Mouse (Mus musculus): Measurements from ENCODE around the gene Tgfb1i1. TPM values are rescaled to one million over a fixed set of nuclear protein-coding genes. Genes with fewer than 3 reads are reported as not detected.
A peak's percentile ranks its signal among the peaks of the same experiment; 100 is the strongest.

The Tgfb1i1 gene
- 30.0 and 32.3 TPM in 2 replicates for total RNA-seq (2021)
- long read RNA-seq, experiment 1, transcript Tgfb1i1-207 (11 exons, 1,746 nt): major isoform, 11 of 23 reads
- long read RNA-seq, experiment 1, transcript Tgfb1i1-204 (10 exons, 3,788 nt): minor isoform, 8 of 23 reads
- long read RNA-seq, experiment 1, partial matches to known transcripts: 0 of 23 reads
- long read RNA-seq, experiment 1, other reads (novel, unspliced or antisense): 1 of 23 reads
- long read RNA-seq, experiment 2, transcript Tgfb1i1-207 (11 exons, 1,746 nt): major isoform, 6 of 21 reads
- long read RNA-seq, experiment 2, transcript Tgfb1i1-204 (10 exons, 3,788 nt): major isoform, 6 of 21 reads
- long read RNA-seq, experiment 2, partial matches to known transcripts: 2 of 21 reads
- long read RNA-seq, experiment 2, other reads (novel, unspliced or antisense): 4 of 21 reads

- peak; percentile 69 for DNase-seq
Observed at GRCm38 (mm10) chr7:128246496-128247391, at the start of gene Tgfb1i1. TSS of gene Tgfb1i1 (plus strand) at chr7:128246812.

DNA sequence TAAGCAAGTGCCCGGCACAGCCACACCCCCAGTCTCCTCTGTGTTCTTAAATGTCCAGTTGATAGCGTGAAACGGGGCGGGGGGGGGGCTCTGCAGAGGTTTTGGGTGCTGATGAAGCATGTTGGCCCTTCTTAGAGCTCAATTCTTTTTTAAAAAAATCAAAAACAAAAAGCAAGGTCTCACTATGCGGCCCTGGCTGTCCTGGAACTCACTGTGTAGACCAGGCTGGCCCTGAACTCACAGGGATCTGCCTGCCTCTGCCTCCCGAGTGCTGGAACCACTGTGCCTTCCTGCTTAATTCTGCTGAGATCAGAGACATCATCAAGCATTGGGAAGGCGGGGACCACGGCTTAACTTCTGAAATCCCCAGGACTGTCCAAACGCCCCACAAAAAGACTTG is 45.0 kb upstream of the Tgfb1i1 start:
- no peak for DNase-seq

GRCm38 (mm10) chr7:128203071-128203470 is 43.5 kb upstream of the Tgfb1i1 start:
- DNase-seq: no peak

GRCm38 (mm10) chr7:128204179-128204578 is 42.4 kb upstream of the Tgfb1i1 start:
- no peak for DNase-seq

DNA sequence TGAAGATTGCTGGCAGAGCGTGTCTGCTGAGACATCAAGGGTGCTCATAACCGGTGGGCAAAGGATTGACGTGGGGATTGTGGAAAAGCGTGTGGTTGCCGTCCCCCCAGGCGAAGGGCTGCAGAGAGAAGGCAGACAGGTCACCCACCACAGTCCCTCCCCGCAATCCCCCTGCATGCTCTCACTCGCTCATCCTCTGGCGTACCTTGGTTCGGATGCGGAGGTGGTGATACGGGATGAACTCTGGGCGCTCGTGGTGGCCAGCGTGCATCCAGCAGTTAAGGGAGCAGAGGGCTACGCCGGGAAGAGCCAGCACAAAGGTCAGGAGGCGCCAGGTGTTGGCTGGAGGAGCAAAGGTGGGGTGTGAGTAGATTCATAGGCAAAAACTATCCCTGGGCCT is 40.9 kb upstream of the Tgfb1i1 start:
- no peak for DNase-seq

GRCm38 (mm10) chr7:128206152-128206551 is 40.5 kb upstream of the Tgfb1i1 start, which contains the start of gene Cox6a2:
TSS of gene Cox6a2 (minus strand) at chr7:128206387.
- DNase-seq: no peak

DNA sequence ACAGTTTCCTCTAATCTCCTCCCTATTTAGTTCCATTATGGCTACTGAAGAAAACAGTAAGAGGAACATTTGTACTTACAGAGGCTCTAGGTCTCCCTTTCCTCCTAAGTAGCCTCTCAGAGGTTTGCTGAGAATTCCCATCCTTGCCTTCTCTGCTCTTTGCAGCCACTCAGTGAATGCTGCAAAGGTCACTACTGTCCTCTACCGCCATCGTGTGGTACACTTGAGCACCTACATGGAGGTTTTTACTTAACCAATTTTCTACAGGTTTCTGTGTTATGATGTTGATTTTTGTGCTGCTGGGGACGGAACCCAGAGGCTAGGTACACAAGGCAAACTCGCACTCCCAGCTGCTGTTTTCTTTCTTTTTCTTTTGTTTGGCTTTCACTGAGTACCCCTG is 38.4 kb upstream of the Tgfb1i1 start:
- peak; percentile 80 for DNase-seq

GRCm38 (mm10) chr7:128209826-128210225 is 36.8 kb upstream of the Tgfb1i1 start:
- no peak for DNase-seq

DNA sequence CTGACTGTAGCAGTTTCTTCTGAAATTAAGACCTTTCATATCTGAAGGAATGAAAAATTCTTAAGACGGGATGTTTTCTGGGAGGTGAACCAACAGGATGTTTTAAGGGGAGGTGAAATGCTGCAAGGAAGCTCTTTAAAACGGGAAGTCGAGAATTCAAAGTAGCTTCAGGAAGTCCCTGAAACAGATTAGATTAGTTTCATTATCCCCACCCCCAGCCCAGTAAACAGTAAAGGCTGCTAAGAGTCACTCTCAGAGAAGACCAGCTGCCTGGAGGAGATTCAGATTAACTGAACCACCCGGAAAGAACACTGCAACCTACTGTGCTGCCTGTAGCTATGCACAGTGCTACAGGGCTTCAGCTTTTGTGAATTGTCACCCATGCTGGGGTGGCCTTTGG is 26.7 kb upstream of the Tgfb1i1 start:
- no peak for DNase-seq

DNA sequence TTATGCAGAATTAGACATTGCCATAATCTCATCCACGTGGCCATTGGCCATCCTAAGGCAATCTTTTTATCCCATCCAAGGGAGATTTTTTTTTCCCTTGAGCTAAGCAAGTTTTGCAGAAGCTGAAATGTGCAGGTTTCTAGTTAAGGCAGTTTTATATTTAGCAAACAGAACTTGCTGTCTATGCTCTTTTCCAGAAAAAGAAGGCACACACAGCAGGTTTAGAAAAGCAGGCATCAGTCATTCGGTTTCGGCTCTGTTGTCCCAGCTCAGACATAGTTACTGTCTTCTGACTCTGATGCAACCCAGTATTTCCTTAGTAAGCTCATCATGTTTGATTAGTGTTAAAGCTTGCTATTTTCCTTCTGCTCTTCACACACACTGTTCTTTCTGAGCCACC is 25.7 kb upstream of the Tgfb1i1 start:
- DNase-seq: no peak

GRCm38 (mm10) chr7:128231741-128232140 is 14.9 kb upstream of the Tgfb1i1 start:
- DNase-seq: peak; percentile 17

GRCm38 (mm10) chr7:128234796-128235195 is 11.8 kb upstream of the Tgfb1i1 start:
- DNase-seq: no peak

GRCm38 (mm10) chr7:128235481-128235880 is 11.1 kb upstream of the Tgfb1i1 start:
- no peak for DNase-seq

- DNase-seq: no peak
Observed at GRCm38 (mm10) chr7:128236426-128236825, 10.2 kb upstream of the Tgfb1i1 start.

DNA sequence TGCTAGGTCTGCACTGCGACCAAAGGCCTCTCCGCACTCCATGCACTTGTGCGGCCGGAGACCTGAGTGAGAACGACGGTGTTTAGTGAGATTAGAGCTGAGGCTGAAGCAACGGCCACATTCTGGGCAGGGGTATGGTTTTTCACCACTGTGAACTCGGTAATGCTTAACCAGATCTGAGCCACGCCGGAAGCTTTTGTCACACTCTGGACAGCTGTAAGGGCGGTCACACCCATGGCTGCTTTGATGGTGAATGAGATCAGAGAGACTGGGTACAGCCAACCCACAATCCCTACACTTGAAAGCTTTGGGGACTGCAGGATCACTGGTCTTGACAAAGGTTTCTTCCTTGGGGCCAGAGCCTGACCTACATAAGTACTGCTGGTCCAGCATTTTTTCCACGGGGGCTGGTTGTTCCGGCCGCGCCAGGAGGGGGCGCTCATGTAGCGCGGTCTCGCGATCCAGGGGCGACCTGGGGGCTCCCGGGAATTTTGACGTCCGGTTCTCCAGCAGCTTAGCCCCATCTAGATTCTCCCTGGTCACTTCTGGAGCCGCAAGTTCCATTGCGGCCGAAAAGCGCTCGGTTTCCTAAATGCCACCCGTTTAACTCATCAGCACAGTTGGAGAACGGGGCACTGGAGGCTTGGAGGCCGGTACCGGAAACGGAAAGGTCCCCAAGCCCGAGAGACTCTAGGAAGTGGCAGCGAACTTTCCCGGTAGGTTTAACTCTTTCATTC is 9.6 kb upstream of the Tgfb1i1 start, which contains the start of gene Armc5:
Gene Armc5 (plus strand): TSS at position 487 of the 737 bp plus-strand sequence.
- peak; percentile 92 for DNase-seq

- DNase-seq: no peak
Observed at GRCm38 (mm10) chr7:128237593-128237926, 9.1 kb upstream of the Tgfb1i1 start.

DNA sequence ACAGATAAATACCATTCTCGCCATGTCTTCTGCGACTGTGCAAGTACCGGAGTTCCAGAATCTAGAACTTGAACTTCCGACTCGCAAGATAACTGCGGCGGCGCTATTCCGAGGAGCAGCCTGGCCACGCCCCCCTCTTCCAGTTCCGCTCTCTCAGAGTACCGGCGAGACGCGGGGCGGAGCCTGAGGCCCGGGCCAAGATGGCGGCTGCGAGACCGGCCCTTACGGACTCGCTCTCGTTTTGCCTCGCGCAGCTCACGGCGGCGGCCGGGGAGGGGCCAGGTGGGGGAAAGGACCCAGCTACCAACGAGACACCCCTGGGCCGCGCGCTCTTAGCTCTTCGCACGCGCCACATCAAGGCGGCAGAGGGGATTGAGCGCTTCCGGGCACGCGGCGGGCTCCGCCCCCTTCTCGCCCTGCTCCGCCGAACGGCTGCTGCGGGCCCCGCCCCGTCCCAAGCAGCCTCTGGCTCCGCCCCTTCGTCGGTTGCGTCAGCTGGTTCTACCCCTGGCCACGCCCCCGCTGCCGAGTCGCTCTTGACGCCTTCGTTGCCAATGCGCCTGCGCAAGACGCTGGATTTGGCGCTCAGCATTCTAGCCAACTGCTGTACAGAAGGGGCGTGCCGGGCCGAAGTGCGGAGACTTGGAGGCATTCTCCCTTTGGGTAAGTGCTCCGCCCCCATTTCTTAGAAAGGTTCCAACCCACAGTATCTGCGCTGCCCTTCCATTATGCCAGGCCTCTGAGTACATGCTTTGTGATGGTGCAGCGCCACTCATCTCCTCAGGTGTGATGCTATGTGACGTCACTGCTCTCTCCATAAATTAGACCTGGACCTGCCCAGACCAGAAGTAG is 8.5 kb upstream of the Tgfb1i1 start, which contains the start of gene 9130023H24Rik:
Gene 9130023H24Rik (minus strand): TSS at position 105 of the 852 bp plus-strand sequence.
- peak; percentile 100 for DNase-seq

DNA sequence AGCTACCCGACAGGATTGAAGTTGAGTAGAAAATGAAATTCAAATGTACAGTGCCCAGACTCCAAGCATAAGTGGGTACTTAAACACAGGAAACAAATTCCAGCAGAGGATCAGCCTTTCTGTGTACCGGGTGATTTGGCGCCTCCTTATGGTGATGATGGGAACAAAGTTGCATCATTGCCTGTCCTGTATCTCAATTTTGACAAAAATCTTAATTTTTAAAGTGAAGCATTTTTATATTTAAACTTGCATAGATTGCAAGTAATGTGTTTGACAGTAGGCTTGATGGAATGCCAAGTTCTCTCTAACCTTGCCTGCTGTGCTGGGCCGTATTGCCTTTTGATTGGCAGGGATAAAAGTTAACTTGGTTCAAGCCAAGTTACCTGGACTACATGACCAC is 7.6 kb upstream of the Tgfb1i1 start:
- DNase-seq: peak; percentile 52

DNA sequence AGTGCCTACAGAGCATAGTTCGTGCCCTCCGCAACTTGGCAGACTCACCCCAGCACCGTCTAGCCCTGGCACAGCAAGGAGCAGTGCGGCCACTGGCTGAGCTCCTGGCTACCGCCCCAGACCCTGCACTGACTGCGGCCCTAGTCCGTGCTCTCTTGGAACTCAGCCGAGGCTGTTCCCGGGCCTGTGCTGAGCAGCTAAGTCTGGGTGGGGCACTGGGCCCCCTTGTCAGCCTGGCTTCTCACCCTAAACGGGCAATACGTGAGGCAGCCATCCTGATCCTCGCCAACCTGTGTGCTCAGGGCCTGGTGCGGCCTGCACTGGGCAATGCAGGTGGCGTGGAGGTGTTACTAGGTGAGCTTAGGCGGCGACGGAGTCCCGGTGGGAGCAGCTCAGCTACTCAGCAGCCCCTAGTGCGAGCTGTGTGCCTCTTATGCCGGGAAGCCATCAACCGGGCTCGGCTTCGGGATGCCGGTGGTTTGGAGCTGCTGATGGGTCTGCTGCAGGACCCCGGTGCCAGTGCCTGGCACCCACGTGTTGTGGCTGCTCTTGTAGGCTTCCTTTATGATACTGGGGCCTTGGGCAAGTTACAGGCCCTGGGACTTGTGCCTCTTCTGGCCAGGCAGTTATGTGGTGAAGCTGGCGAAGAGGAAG is 6.4 kb upstream of the Tgfb1i1 start:
- DNase-seq: peak; percentile 29

DNA sequence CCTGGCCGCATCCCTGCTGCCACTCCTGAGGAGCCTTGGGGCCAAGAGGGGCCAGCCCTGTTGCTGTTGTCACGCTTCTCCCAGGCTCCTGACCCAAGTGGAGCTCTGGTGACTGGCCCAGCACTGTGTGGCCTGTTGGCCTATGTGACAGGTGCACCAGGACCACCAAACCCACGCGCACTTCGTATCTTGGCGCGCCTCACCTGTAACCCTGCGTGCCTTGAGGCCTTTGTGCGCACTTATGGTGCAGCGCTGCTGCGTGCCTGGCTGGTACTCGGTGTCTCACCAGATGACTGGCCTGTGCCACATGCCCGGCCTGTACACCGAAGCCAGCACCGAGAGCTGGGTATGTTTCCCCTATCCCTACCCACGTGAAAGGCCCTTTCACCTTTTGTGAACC is 4.3 kb upstream of the Tgfb1i1 start:
- DNase-seq: no peak

DNA sequence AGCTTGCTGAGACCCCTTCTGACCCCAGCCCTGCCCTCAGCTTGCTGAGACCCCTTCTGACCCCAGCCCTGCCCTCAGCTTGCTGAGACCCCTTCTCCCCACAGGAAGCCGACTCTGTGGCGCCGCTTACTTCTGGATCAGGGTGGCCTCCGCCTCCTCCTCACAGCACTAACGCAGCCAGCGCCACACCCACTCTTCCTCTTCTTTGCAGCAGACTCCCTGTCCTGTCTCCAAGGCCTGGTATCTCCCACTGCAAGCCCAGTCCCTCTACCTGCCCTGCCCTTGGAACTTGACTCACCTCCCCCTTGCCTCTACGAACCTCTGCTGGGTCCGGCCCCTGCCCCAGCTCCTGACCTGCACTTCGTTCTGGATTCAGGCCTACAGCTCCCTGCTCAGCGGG is 2.7 kb upstream of the Tgfb1i1 start:
- DNase-seq: no peak

Data from adrenal gland, postnatal 14 days (tissue).